In genomic region chr1:133963578-133963977, GRCm38 (mm10) we compare ENCODE assay signal across 8 mouse cellular contexts. TPM values are rescaled to one million over a fixed set of nuclear protein-coding genes. Genes with fewer than 3 reads are reported as not detected.
DNase-seq lines count a peak whose midpoint lies in the region; ATAC-seq and TF ChIP-seq lines count a peak whose summit lies in the region.
"Not testable (repeated sequence)": the region's sequence is repeated elsewhere in the genome, so short reads cannot be mapped to it uniquely, and the experiment has no call there.
"Had no signal": no experiment of that assay in that cellular context is flagged by ENCODE, and none has a peak within 500 bp of the region (broad histone marks: within the 10 kb centered on the region; RNA-seq: fewer than 3 reads in every experiment).

No protein-coding gene starts in this region.

- H3K4me1 ChIP-seq in lung, embryonic 14.5 days (ENCODE audit: insufficient read depth), result peaks cover 50% of the 10 kb centered on the region

- not testable (repeated sequence) for H3K4me2 ChIP-seq in lung, embryonic 14.5 days

- not testable (repeated sequence) for TF ChIP-seq CTCF in lung, embryonic 14.5 days (IDR thresholded peaks at IDR 0.05; ENCODE audit: low read depth)

- H3K27ac ChIP-seq in lung, embryonic 14.5 days (ENCODE audit: low read depth), result not testable (repeated sequence)

- not testable (repeated sequence) for H3K9ac ChIP-seq in lung, embryonic 14.5 days

- DNase-seq in NIH3T3 (ENCODE audit: low read depth) (peak; percentile 51), adipocyte (ENCODE audit: low spot score) (peak; percentile 50)
- peak; percentile 83 for DNase-seq in heart, adult 11 months
- peak; percentile 83 for DNase-seq in lung, embryonic 14.5 days
- peak; percentile 41 for DNase-seq in lung, postnatal 36 days

- 71% methylated on average over 1 of the region's 1 CpGs for WGBS in lung, embryonic 14.5 days

- H3K27me3 ChIP-seq in lung, embryonic 14.5 days (ENCODE audit: insufficient read depth, low read length), result not testable (repeated sequence)

- not testable (repeated sequence) for ATAC-seq in lung, embryonic 14.5 days (ENCODE audit: insufficient read depth)

- H3K36me3 ChIP-seq in lung, embryonic 14.5 days (ENCODE audit: insufficient read depth), result not testable (repeated sequence)

- not testable (repeated sequence) for H3K9me3 ChIP-seq in lung, embryonic 14.5 days (ENCODE audit: low read depth, low read length)

- not testable (repeated sequence) for H3K4me3 ChIP-seq in lung, embryonic 14.5 days (ENCODE audit: low read depth, low read length)

RNA-seq across cellular contexts. Expression of gene Prelp, which starts 42.4 kb away (rescaled TPM):
- polyA plus RNA-seq in lung, embryonic 14.5 days (2014; fragmentation: Nextera tagmentation; extraction: Ambion mirVana), result 17.2 and 17.6 TPM in 2 replicates
- polyA plus RNA-seq: activated CD4-positive, CD25-positive, alpha-beta regulatory T cell, adult 4 months; CD4-positive, CD25-positive, alpha-beta regulatory T cell, adult 4 months had no signal

RNA-seq across cellular contexts. Expression of gene Optc, which starts 55.8 kb away (rescaled TPM):
- 0.62 and 1.0 TPM in 2 replicates for polyA plus RNA-seq in lung, embryonic 14.5 days (2014; fragmentation: Nextera tagmentation; extraction: Ambion mirVana)
- polyA plus RNA-seq: activated CD4-positive, CD25-positive, alpha-beta regulatory T cell, adult 4 months; CD4-positive, CD25-positive, alpha-beta regulatory T cell, adult 4 months; G1E had no signal
